26 mouse cellular contexts compared by ENCODE assay signal in genomic region chr16:77393470-77393869, GRCm38 (mm10).
DNase-seq lines count a peak whose midpoint lies in the region; ATAC-seq lines count a peak whose summit lies in the region.
"Had no signal": no experiment of that assay in that cellular context is flagged by ENCODE, and none has a peak within 500 bp of the region (broad histone marks: within the 10 kb centered on the region; RNA-seq: fewer than 3 reads in every experiment).

No protein-coding gene starts in this region.

- H3K27ac ChIP-seq in embryonic facial prominence, embryonic 13.5 days = peak overlapping the region; percentile 16; the same call in 1 of the 2 replicates
- no peak overlapping the region for H3K27ac ChIP-seq in embryonic facial prominence, embryonic 10.5 days (replicated peaks)
- H3K27ac ChIP-seq in neural tube, embryonic 13.5 days (replicated peaks) = 0 out of 2 replicates have a peak overlapping the region, but pooled peaks have one; percentile 14
- H3K27ac ChIP-seq: embryonic facial prominence, embryonic 12.5 days; forebrain, embryonic 13.5 days; gastrocnemius, adult 2 months; heart, embryonic 15.5 days; hindbrain, embryonic 10.5 days; intestine, embryonic 15.5 days had no signal

- H3K36me3 ChIP-seq in embryonic facial prominence, embryonic 13.5 days = peaks cover 4% of the 10 kb centered on the region; the same call in 1 of the 2 replicates
- 0 out of 2 replicates have a peak, but pooled peaks cover 6% of the 10 kb centered on the region for H3K36me3 ChIP-seq in embryonic facial prominence, embryonic 10.5 days (replicated peaks)
- H3K36me3 ChIP-seq in neural tube, embryonic 13.5 days = 0 out of 2 replicates have a peak, but pooled peaks cover 4% of the 10 kb centered on the region
- no peaks in the 10 kb centered on the region for H3K36me3 ChIP-seq in splenic B cell, adult 2 months (ENCODE audit: control insufficient read depth, insufficient read depth, low read length, poor library complexity, severe bottlenecking)
- H3K36me3 ChIP-seq: embryonic facial prominence, embryonic 12.5 days; heart, embryonic 15.5 days; intestine, embryonic 15.5 days had no signal

- no peak overlapping the region for H3K4me3 ChIP-seq in embryonic facial prominence, embryonic 13.5 days
- H3K4me3 ChIP-seq in embryonic facial prominence, embryonic 10.5 days = no peak overlapping the region
- H3K4me3 ChIP-seq in neural tube, embryonic 13.5 days = no peak overlapping the region
- H3K4me3 ChIP-seq: embryonic facial prominence, embryonic 12.5 days; forebrain, embryonic 13.5 days; gastrocnemius, adult 2 months; heart, embryonic 15.5 days; hindbrain, embryonic 10.5 days; intestine, embryonic 15.5 days had no signal

- no peaks in the 10 kb centered on the region for H3K27me3 ChIP-seq in embryonic facial prominence, embryonic 13.5 days
- no peaks in the 10 kb centered on the region for H3K27me3 ChIP-seq in embryonic facial prominence, embryonic 10.5 days (replicated peaks; ENCODE audit: low read depth, poor library complexity, severe bottlenecking)
- no peaks in the 10 kb centered on the region for H3K27me3 ChIP-seq in neural tube, embryonic 13.5 days
- no peaks in the 10 kb centered on the region for H3K27me3 ChIP-seq in splenic B cell, adult 2 months (ENCODE audit: control insufficient read depth, insufficient read depth, low read length, poor library complexity, severe bottlenecking)
- H3K27me3 ChIP-seq: embryonic facial prominence, embryonic 12.5 days; forebrain, embryonic 13.5 days; heart, embryonic 15.5 days; intestine, embryonic 15.5 days had no signal

- DNase-seq in embryonic facial prominence, embryonic 10.5 days (ENCODE audit: low spot score) = no peak
- no peak for DNase-seq in neural tube, embryonic 10.5 days (ENCODE audit: extremely low spot score, low spot score)
- peak; percentile 12 for DNase-seq in splenic B cell, adult 2 months (ENCODE audit: low read depth, low spot score)
- no peak for DNase-seq in thymus, postnatal 36 days
- DNase-seq in heart, adult 9 months (ENCODE audit: low spot score in 2 of 2) = no peak
- DNase-seq: adrenal gland, postnatal 25 days; B cell, adult 2 months; cerebellum, adult 18-20 months; cerebellum, postnatal 10 days; embryo, embryonic 11 days; forebrain, postnatal 0 days; gastrocnemius, adult 2 months; gastrocnemius, postnatal 36 days; heart, adult 18-20 months; heart, postnatal 14 days had no signal

- H3K4me2 ChIP-seq in embryonic facial prominence, embryonic 13.5 days = no peak overlapping the region
- no peak overlapping the region for H3K4me2 ChIP-seq in neural tube, embryonic 13.5 days
- H3K4me2 ChIP-seq: embryonic facial prominence, embryonic 12.5 days; forebrain, embryonic 13.5 days; heart, embryonic 11.5 days; heart, embryonic 15.5 days; intestine, embryonic 15.5 days had no signal

- no peak for ATAC-seq in embryonic facial prominence, embryonic 13.5 days (ENCODE audit: insufficient number of reproducible peaks, insufficient read depth, low FRiP score, low TSS enrichment, low read depth)
- ATAC-seq in neural tube, embryonic 13.5 days (ENCODE audit: low read depth) = no peak
- peak; percentile 72 to 84 for ATAC-seq in hematopoietic stem cell, adult 5-6 weeks (replicated peaks in 1 of 2; ENCODE audit: insufficient read depth in 1 of 2, low FRiP score in 2 of 2, low TSS enrichment in 1 of 2, low read depth in 1 of 2, poor library complexity in 2 of 2, severe bottlenecking in 2 of 2)
- ATAC-seq: activated CD4-positive, CD25-positive, alpha-beta regulatory T cell, adult 4 months; CD4-positive, CD25-positive, alpha-beta regulatory T cell, adult 4 months; forebrain, embryonic 13.5 days; forebrain, postnatal 0 days had no signal

- H3K4me1 ChIP-seq in embryonic facial prominence, embryonic 13.5 days = no peaks in the 10 kb centered on the region
- H3K4me1 ChIP-seq in embryonic facial prominence, embryonic 10.5 days = peaks cover 13% of the 10 kb centered on the region
- H3K4me1 ChIP-seq in neural tube, embryonic 13.5 days (replicated peaks) = peaks cover 18% of the 10 kb centered on the region
- H3K4me1 ChIP-seq: embryonic facial prominence, embryonic 12.5 days; intestine, embryonic 15.5 days had no signal

- no peaks in the 10 kb centered on the region for H3K9me3 ChIP-seq in embryonic facial prominence, embryonic 13.5 days
- H3K9me3 ChIP-seq in embryonic facial prominence, embryonic 10.5 days = no peaks in the 10 kb centered on the region
- H3K9me3 ChIP-seq in neural tube, embryonic 13.5 days = no peaks in the 10 kb centered on the region
- H3K9me3 ChIP-seq: embryonic facial prominence, embryonic 12.5 days; forebrain, embryonic 13.5 days; heart, embryonic 15.5 days; hindbrain, embryonic 10.5 days; intestine, embryonic 15.5 days had no signal

- no peak overlapping the region for H3K9ac ChIP-seq in embryonic facial prominence, embryonic 13.5 days
- H3K9ac ChIP-seq in neural tube, embryonic 13.5 days = no peak overlapping the region
- H3K9ac ChIP-seq: embryonic facial prominence, embryonic 12.5 days; forebrain, embryonic 13.5 days; forebrain, postnatal 0 days; heart, embryonic 15.5 days; intestine, embryonic 15.5 days had no signal

- WGBS in embryonic facial prominence, embryonic 13.5 days = 75% methylated on average over 5 of the region's 5 CpGs
- WGBS in embryonic facial prominence, embryonic 10.5 days = 89% methylated on average over 5 of the region's 5 CpGs
- WGBS in neural tube, embryonic 13.5 days = 72% methylated on average over 5 of the region's 5 CpGs

Comparison
In these comparisons a context has a peak if more than half of its experiments do, and no peak if none do; other contexts are left out.
1. ATAC-seq: peak in hematopoietic stem cell, adult 5-6 weeks (2 of 2); none in embryonic facial prominence, embryonic 13.5 days (single experiment) and neural tube, embryonic 13.5 days (single experiment).